Mouse (Mus musculus) bone marrow macrophage, adult 2 months (primary cell): ENCODE results near the gene Klk1.

Source experiments
- CTCF ChIP-seq: IDR thresholded peaks from 2 replicates; pipeline ENCODE4 v1.5.1; 2012; ENCODE audit warnings: low read depth, mild to moderate bottlenecking, low read length, moderate library complexity
- POLR2A ChIP-seq: IDR thresholded peaks from 2 replicates; pipeline ENCODE4 v1.6.1; 2012; ENCODE audit warnings: mild to moderate bottlenecking, low read depth, low read length, borderline replicate concordance

DNA sequence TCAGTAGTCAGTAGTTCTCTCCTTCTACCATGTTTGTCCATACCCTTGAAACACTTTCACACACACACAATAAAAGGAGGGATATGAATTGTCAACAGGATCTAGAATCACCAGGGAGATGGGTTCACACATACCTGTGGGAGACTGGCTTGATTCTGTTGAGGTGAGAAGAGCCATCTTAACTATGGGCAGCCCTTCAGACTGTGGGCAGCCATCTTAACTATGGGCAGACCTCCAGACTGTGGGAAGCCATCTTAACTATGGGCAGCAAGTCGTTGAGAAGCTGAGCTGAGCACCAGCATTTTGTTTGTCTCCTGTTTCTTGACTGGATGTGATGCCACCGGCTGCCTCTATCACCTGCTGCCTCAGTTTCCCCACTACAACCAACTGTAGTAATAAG, 46.1 kb downstream of the Klk1 start:
- TF ChIP-seq CTCF: no peak
- no peak for TF ChIP-seq POLR2A
